Mouse (Mus musculus) spleen, postnatal 14 days (tissue): ENCODE measurements around the gene Aurkaip1.
"Not testable (repeated sequence)": the region's sequence is repeated elsewhere in the genome, so short reads cannot be mapped to it uniquely, and the experiment has no call there.

Experiments used
- DNase-seq, 2 experiments: peaks; one replicate each; pipeline ENCODE4 v3.0.0; 2021 to 2022; ENCODE audit warnings: low spot score in 2 of 2

Aurkaip1 gene

DNA sequence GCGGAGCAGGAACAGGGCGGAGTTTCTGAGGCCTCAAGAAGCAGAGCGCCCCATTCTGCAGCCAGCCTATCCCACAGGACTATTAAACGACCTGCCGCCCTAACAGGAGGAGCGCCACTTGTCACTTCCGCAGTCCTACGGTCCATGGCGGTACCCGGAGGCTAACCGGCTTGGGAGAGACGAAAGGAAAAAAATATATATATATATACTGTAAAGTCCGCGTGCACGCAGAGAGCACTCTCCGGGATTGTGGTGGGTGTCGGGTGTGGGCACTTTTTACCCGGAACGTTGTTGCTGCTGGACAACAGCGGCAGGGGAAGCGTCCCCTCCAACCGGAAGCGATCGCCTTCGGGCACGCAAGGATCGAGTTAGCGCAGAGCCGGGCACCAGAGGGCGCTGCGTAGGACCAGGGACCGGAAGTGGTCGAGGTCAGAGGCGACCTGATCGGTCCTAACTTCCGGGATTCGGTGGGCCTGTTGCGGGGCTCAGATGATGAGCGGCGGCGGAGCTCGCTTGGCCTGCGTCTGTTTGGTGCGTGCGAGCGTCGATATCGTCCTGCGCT, at the start of gene Aurkaip1:
Gene Aurkaip1, plus strand, starts transcription at position 68 of the 562 bp plus-strand sequence.
- DNase-seq: peak; percentile 94 to 97

DNA sequence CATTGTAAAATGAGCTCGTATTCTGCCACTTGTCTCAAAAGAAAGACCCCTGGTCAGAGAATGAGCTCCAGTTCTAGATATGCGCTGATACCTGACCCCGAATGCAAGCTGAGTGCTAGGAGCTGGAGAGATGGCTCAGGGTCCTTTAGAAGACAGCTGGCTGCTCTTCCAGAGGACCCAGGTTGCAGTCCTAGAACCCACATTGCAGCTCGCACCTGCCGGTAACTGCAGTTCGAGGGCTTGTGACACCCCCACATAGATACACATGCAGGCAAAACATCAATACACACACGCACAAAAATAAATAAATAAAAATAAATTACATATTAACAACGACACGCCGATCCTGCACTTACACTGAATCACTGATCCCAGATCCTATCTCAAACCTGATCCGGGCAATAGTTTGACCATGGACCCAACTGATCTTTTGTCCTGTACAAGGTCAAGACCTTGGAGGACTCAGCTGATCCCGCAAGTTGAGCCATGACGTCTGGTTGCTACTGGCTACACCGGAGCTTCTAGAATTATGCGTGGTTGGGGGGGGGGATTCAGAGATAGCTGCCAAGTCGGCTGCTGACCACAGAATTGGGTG, 47.5 kb upstream of the Aurkaip1 start:
- DNase-seq: no peak

- peak; percentile 55 to 72 for DNase-seq
These were observed 46.9 kb upstream of the Aurkaip1 start for GRCm38 (mm10) chr4:155784081-155784701.

DNA sequence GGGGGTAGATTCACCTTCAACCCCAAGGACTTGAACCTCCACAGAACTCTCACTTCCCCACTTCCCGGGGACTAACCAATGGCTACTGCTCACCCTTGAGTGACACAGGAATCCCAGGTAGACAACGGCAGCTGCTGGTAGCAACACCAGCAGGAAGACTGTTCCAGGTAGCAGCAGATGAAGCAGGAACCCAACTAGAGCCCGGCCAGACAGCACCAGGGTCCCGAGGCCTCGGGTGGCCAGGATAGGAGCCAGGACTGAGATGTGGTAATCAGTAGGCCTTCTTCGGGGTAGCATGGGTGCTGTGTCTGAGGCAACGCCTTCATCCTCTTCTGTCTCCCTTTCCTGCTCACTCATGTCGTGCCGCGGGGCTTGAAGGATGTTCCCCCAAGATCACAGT, 45.8 kb upstream of the Aurkaip1 start:
- no peak for DNase-seq

GRCm38 (mm10) chr4:155785819-155786218, 45.3 kb upstream of the Aurkaip1 start, which contains the start of gene Tmem88b:
Gene Tmem88b (minus strand): TSS chr4:155785874.
- no peak for DNase-seq

GRCm38 (mm10) chr4:155788300-155788699, 42.8 kb upstream of the Aurkaip1 start:
- peak in 1 of 2 experiments; percentile 47 for DNase-seq

GRCm38 (mm10) chr4:155788833-155789232, 42.2 kb upstream of the Aurkaip1 start:
- DNase-seq: not testable (repeated sequence)

DNA sequence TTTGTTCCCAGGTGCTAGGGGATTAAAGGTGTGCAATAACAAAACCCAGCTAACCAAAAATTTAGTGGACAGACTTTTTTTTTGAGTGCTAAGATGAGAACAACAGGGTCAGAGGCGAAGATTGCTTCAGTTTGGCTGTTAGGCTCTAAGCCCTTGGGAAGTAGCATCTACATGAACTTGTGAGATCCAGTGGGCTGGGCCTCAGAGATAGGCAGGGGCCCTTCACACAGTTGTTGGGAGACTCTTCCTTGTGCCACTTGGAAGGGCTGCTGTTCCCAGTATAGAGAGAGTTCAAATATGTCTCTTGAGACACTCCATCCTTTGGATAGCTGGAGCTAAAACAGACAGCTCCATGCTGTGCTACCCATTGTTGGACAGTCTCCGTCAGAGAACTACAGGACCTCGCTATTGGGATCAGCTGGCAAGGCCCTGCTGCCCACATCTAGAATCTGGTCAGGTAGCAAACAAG, 41.0 kb upstream of the Aurkaip1 start, which contains the start of gene Ankrd65:
Gene Ankrd65, plus strand, starts transcription at position 419 of the 469 bp plus-strand sequence.
- no peak for DNase-seq

DNA sequence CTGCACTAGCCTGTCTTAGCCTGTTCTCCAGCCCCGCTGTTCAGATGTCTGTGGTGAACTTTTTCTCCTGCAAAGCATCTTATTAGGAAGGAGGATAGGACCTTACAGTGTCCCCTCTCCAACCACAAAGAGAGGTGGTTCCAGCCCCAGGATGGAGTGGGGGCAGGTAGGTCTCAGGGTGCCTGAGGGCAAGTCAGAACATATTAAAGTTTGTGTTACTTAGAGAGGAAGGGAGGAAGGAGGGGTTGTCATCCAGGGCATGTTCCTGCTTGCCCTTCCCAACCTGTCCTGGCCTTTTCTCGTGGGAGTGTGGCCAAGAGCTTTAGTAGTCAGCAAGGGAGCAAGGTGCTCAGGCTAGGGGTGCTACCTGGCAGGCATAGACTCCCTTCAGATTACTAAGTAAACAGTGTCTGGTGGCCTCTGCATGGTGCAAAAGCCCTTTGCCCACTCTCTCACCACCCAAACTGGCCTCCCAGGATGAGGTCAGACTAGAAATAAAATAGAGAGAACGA, 40.4 kb upstream of the Aurkaip1 start:
- DNase-seq: no peak

GRCm38 (mm10) chr4:155791240-155791933, 39.7 kb upstream of the Aurkaip1 start:
- no peak for DNase-seq

DNA sequence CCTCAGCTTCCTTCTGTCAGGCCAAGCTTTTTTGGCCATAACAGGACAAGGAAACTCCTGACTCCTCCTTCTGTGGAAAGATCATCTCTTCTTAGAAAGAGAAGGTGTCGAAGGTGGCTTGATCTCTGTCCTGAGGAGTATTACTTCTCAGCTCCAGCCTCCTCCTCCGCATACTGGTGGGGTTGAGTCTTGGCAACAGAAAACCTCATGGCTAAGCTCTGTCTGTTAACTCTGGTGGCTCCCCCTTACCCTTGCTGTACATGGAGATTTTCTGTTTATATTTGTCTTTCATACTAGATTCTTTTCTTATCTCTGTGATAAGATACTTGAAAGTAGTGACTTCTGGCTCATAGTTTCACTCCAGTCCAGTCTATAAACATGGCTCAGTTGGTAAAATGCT, 37.3 kb upstream of the Aurkaip1 start:
- no peak for DNase-seq

DNA sequence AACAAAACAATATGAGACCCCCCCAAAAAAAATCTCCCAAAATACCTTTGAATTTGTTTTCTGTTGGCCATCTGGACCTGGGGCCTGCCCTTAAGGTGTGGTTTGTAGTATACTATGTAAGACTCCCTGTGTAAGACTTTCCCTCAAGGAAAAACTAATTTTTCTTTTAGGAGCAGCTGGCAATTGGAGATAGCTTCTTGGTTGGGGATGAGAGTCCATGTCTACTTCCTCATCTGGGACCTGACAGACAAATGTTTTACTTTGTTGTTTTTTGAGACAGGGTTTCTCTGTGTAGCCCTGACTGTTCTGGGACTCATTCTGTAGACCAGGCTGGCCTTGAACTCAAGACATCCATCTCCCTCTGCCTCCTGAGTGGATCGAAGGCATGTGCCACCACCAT, 29.0 kb upstream of the Aurkaip1 start:
- DNase-seq: no peak

DNA sequence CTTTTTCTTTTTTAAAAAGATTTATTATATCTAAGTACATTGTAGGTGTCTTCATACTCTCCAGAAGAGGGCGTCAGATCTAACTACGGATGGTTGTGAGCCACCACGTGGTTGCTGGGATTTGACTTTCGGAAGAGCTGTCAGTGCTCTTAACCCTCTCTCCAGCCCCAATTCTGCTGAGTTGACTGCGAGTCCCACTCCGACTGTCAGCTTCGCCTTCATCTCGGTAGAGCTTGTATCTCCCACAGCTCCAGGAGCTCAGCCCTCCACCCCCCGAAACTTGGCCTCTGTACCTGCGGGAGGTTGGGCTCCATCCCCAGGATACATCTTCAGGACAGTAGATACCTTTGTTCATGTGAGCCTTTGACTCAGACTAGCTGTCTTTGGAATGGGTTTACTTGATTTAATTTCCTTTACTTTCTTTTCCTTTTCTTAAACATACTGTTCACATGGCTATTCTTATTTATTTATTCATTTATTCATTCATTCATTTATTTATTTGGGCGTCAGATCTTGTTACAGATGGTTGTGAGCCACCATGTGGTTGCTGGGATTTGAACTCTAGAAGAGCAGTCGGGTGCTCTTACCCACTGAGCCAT, 28.2 kb upstream of the Aurkaip1 start, which contains the start of gene Mrpl20:
Gene Mrpl20, plus strand, starts transcription at position 138 of the 599 bp plus-strand sequence.
- DNase-seq: no peak

- DNase-seq: peak; percentile 94 to 96
These were observed 27.6 kb upstream of the Aurkaip1 start for GRCm38 (mm10) chr4:155803340-155804041.

- DNase-seq: no peak
These were observed 23.2 kb upstream of the Aurkaip1 start for GRCm38 (mm10) chr4:155807841-155808240.

GRCm38 (mm10) chr4:155811929-155812664, 19.0 kb upstream of the Aurkaip1 start, which contains the start of gene Ccnl2:
Gene Ccnl2 (plus strand): TSS chr4:155812489.
- peak; percentile 82 to 90 for DNase-seq

DNA sequence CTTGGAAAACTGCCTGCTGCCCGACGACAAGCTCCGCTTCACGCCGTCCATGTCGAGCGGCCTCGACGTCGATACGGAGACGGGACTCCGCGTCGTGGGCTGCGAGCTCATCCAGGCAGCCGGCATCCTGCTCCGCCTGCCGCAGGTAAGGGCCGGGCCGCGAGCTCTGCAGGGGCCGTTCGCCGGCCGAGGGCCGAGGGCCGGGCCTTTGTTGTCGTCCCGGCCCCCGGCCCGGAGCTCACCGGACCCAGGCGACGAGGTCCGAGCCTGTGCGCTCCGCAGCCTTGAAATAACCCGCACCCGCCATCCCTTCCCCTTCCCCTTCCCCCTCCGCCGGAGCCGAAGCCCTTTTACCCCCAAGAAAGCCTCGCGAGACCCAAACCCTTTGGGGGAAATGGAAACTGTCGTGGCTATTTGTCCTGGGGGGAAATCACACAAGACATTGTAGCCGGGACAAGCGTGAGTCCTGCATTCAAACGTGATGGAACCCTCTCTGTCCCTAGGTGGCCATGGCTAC, 18.3 kb upstream of the Aurkaip1 start:
- DNase-seq: no peak

GRCm38 (mm10) chr4:155817533-155817932, 13.5 kb upstream of the Aurkaip1 start:
- no peak for DNase-seq

GRCm38 (mm10) chr4:155821025-155821424, 10.0 kb upstream of the Aurkaip1 start:
- no peak for DNase-seq

DNA sequence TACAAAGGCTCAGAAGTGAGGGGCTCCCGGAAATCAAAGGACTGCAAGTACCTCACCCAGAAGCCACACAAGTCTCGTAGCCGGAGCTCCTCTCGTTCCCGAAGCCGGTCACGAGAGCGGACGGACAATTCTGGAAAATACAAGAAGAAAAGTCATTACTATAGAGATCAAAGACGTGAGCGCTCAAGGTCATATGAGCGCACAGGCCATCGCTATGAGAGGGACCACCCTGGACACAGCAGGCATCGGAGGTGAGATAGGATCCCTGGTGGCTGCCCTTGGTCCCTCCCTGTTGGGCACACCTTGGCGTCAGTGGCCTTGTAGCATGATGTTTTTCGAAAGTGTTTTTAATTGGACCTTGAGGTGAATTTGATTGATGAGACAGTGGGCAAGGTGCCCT, 7.6 kb upstream of the Aurkaip1 start:
- DNase-seq: no peak
